Mouse (Mus musculus) brain, embryonic 18.5 days (tissue): ENCODE measurements around the gene M1ap.

Experiments
- DNase-seq: peaks from one replicate; pipeline ENCODE4 v3.0.0-alpha.2; 2012; ENCODE audit warnings: low read depth, low spot score

M1ap gene

DNA sequence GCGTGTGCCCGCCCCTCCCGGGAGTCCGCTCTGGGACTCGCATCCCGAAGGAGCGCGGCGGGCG is 123.4 kb downstream of the M1ap start, which contains the start of gene Tlx2:
Tlx2 (minus strand) TSS at position 47 of the 64 bp plus-strand sequence.
- DNase-seq = no peak

DNA sequence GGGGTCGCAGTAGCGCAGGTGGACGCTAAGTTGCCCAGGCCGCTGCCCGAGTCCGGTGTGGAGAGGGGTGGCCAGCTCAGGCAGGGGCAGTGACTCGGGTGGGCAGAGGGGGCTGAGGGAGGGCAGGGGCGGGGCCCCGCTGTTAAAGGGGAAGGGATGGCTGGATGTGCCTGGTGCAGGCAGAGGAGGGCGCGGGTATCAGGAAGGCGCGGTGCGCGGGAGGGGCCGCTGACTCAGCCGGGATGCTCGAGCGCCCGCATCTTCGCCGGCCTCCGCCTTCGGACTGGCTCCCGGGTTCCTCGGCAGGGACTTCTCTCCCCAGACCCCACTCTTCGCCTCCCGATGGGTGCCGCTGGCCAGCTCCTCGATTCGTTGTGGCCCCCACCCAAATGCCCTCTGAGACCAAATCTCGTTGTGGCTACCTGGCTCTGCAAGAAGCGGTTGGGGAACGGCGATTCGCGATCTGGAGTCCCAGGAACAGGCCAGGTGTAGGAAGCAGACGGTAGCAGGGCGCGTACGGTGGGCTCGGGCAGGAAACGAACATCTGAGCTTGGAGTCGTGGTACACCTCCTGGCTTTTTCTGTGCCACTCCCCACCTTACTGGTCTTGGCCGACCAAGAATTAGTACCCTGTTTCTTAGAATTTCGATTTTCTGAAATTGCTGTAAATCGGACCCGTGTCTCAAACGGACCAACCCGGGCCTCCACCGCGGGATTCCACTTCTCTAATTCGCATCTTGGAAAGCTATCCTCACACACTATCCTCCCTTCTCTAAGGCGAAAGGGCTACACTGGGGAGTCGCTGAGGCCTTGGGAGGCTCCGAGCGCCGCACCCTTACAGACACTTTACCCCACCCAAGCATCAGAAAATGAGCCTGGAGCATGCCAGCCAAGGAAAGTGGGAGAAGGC is 123.9 kb downstream of the M1ap start:
- DNase-seq = no peak

DNA sequence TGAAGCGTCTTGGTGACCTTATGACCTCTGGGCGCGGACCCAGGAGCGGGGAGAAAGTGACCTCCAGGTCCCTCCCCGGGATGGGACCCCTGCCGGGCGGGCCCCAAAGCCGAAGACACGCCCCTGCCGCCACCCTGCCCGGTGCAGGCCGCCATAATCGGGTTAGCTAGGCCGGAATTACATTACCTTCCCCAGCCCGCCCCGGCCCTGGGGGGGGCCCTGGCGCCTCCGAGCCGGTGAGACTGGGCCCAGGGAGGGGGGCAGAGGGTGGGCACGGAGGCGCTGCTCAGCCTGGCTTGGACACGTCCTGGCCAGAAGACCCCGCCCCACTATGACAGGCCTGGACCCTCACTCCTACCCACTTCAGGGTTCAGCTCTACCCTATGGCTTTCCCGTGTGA is 124.5 kb downstream of the M1ap start:
- DNase-seq = no peak

DNA sequence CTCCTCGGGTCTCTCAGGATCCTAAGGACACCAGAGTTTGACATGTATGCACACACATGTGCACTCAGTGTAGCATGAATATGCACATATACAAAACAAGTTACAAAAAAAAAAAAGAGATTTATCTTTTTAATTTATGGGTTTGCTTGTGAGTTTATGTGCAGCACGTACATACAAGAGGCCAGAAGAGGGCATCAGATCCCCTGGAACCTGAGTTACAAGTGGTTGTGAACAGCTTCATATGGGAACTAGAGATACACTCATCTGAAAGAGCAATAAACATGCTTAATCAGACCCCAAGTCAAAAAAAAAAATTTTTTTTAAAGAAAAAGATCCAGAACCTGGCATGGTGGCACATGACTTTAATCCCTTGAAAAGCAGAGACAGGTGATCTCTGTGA is 128.3 kb downstream of the M1ap start:
- no peak for DNase-seq

DNA sequence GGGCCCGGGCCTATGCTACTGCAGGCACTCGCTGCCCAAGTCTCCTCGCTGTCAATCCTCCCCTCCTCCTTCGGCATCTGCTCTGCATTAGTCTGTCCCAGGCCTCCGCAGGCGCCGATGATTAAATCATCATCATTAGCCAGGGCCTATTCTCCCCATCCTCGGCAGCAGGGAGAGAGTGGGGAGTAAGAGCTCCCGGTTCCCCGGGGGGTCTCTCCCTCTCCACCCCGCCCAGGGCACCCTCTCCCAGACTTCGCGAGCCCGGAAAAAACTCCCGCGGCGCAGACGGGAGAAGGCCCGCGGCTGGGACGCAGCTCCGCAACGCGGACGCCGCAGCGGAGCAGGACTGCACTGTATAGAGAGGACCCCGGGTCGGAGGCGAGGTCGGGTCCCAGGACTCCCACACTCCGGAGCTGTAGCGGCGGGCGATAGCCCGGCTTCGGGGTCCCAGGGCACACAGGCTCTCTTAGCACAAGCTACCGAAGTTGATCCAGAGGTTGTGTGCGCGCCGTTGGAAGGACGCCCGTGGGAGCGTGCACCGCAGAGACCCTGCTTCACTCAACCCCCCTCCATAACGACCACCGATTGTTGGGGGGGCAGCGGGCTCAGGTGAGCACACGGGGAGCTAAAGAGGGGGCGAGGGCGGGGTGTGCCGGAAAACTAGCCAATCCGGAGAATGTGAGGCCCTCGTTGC is 131.1 kb downstream of the M1ap start, which contains the start of gene Pcgf1:
Pcgf1 (plus strand) TSS at position 240 of the 694 bp plus-strand sequence.
- no peak for DNase-seq

DNA sequence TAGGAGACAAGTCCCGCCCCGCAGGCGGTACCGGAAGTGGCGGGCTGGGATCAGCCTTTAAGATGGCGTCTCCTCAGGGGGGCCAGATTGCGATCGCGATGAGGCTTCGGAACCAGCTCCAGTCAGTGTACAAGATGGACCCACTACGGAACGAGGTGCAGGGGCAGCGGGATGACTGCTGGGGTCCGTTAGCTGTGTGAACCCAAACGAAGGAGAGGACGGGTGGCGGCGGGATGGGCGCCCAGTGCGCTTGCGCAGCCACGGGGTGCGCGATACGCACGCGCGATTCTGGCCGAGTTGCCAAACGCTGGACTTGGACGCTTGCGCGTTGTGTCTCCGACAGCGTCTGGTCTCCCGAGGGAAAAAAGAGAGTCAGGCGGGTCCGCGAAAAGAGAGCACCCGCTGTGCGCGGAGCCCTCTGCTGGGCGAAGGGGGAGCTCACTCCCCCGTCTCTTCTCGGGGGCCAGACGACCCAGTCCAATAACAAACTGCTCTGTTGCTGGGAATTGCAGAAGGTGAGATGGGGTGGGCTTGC is 131.7 kb downstream of the M1ap start:
- peak; percentile 95 for DNase-seq
